Mouse (Mus musculus): Measurements from ENCODE around the gene Rpp21.
A peak's percentile ranks its signal among the peaks of the same experiment; 100 is the strongest.

Rpp21 gene

GRCm38 (mm10) chr17:36257969-36258368 lies at the start of gene Rpp21:
Gene Rpp21 (minus strand): TSS chr17:36258069.
- DNase-seq (ENCODE audit: low spot score): no peak

GRCm38 (mm10) chr17:36286390-36286789 lies 28.5 kb upstream of the Rpp21 start, which contains the start of gene H2-M10.2:
Gene H2-M10.2 (minus strand): TSS chr17:36286490.
- DNase-seq (ENCODE audit: low spot score): no peak

GRCm38 (mm10) chr17:36281521-36282245 lies 23.8 kb upstream of the Rpp21 start:
- no peak for DNase-seq (ENCODE audit: low spot score)

- no peak for DNase-seq (ENCODE audit: low spot score)
Observed at GRCm38 (mm10) chr17:36274776-36275175, 16.9 kb upstream of the Rpp21 start.

- no peak for DNase-seq (ENCODE audit: low spot score)
Observed at GRCm38 (mm10) chr17:36273796-36274195, 15.9 kb upstream of the Rpp21 start.

- DNase-seq (ENCODE audit: low spot score): no peak
Observed at GRCm38 (mm10) chr17:36272643-36273366, 14.9 kb upstream of the Rpp21 start.

GRCm38 (mm10) chr17:36271586-36272256 lies 13.9 kb upstream of the Rpp21 start, which contains the start of gene Trim39:
Gene Trim39 (minus strand): TSS chr17:36272247.
- peak; percentile 86 for DNase-seq (ENCODE audit: low spot score)

GRCm38 (mm10) chr17:36270956-36271585 lies 13.2 kb upstream of the Rpp21 start:
- DNase-seq (ENCODE audit: low spot score): peak; percentile 92

- no peak for DNase-seq (ENCODE audit: low spot score)
Observed at GRCm38 (mm10) chr17:36265834-36266233, 8.0 kb upstream of the Rpp21 start.

GRCm38 (mm10) chr17:36264273-36264925 lies 6.5 kb upstream of the Rpp21 start:
- DNase-seq (ENCODE audit: low spot score): no peak

- DNase-seq (ENCODE audit: low spot score): no peak
Observed at GRCm38 (mm10) chr17:36261511-36262166, 3.8 kb upstream of the Rpp21 start.

GRCm38 (mm10) chr17:36257241-36257947 lies 475 bp downstream of the Rpp21 start:
- peak; percentile 77 for DNase-seq (ENCODE audit: low spot score)

GRCm38 (mm10) chr17:36253087-36253600 lies 4.7 kb downstream of the Rpp21 start:
- DNase-seq (ENCODE audit: low spot score): no peak

GRCm38 (mm10) chr17:36252250-36252876 lies 5.5 kb downstream of the Rpp21 start:
- DNase-seq (ENCODE audit: low spot score): no peak

GRCm38 (mm10) chr17:36248886-36249285 lies 9.0 kb downstream of the Rpp21 start:
- no peak for DNase-seq (ENCODE audit: low spot score)

- no peak for DNase-seq (ENCODE audit: low spot score)
Observed at GRCm38 (mm10) chr17:36245741-36246140, 12.1 kb downstream of the Rpp21 start.

GRCm38 (mm10) chr17:36244031-36244430 lies 13.8 kb downstream of the Rpp21 start:
- no peak for DNase-seq (ENCODE audit: low spot score)

- DNase-seq (ENCODE audit: low spot score): peak; percentile 49
Observed at GRCm38 (mm10) chr17:36240637-36241213, 17.1 kb downstream of the Rpp21 start.

GRCm38 (mm10) chr17:36237321-36237921 lies 20.4 kb downstream of the Rpp21 start:
- DNase-seq (ENCODE audit: low spot score): no peak
